Mouse (Mus musculus) lung, postnatal 10 days (tissue): ENCODE data around the gene Cdk2ap2.

Experiments used
- DNase-seq: peaks from one replicate; pipeline ENCODE4 v3.0.0; 2021

Gene Cdk2ap2

GRCm38 (mm10) chr19:4142416-4143173 is 45.6 kb downstream of the Cdk2ap2 start:
- no peak for DNase-seq

GRCm38 (mm10) chr19:4143759-4144268 is 46.8 kb downstream of the Cdk2ap2 start, which contains the start of gene Cabp4:
TSS of gene Cabp4 (minus strand) at chr19:4144033.
- DNase-seq, result no peak

DNA sequence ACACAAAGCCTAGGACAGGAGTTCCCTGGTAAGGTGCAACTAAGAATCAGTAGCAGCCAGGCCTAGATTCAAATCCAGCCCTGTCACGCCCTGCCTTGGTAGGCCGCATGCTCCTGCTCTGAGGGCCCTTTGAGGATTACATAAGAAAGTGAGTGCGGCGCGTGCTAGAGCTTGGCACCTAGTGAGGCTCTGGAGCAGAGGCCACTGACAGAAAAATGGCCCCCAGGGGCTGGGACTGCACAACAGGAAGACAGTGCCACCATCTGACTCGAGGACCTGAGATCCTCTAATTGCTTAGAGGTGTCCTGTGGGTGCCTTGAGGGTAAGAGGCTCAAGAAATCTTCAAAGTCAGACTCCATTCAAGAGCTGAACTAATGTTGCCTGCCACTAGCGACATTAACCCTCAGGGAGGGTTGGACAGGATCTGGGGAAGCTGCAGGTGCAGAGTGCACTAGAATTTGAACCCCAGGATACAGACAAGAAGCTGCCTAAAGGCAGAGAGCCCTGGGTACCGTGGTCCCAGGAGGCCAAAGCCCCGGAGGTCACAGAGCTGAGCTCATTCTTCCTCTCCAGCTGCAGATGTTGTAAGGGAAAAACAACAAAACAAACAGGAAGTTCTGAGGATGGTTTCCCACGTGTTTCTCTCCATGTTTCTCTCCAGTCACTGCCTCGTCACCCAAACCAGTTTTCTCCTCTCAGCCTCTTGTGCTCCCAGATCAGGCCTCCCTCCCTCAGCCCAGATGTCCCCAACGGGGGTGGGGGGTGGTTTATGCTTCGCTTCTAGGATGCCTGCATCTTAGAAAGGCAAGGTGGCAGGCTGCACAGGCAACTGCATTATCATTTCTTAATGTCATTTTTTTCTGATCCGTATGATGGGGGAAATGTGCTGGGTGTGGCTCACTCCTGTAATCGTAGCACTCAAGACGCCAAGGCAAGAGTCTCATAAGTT is 47.8 kb downstream of the Cdk2ap2 start:
- no peak for DNase-seq

DNA sequence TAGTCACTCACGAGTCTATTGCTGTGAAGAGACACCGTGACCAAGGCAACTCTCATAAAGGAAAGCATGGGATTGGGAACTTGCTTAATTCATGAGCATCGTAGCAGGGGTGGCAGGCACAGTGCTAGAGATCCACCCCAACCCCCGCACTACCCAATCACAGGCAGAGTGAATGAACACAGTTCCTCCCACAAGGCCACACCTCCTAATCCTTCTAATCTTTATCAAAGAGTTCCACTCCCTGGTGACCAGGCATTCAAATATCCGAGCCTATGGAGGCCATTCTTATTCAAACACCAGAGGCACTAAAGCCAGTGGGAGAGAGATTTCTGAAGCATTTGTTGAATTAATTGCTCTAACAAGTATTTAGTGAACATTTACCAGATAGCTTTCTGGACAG is 49.0 kb downstream of the Cdk2ap2 start:
- no peak for DNase-seq

GRCm38 (mm10) chr19:4146366-4147021 is 49.5 kb downstream of the Cdk2ap2 start:
- no peak for DNase-seq

DNA sequence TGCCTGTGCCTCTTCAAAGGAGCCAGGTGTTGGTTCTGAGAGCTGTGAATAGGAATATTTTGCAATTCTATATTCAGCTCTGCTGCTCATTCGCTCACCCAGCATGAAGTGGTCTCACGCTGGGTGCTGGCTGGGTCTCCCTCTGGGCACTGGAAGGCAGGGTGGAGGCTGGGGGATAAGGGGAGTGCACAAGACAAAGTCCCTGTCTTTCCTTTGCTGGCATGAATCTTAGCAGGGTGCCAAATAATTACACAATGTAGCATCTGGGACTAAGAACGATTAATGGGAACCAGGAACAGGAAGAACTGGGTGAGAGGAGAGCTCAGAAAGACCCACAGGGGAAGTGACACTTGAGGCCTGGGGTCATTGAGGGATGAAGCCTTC is 50.0 kb downstream of the Cdk2ap2 start:
- DNase-seq, result no peak

DNA sequence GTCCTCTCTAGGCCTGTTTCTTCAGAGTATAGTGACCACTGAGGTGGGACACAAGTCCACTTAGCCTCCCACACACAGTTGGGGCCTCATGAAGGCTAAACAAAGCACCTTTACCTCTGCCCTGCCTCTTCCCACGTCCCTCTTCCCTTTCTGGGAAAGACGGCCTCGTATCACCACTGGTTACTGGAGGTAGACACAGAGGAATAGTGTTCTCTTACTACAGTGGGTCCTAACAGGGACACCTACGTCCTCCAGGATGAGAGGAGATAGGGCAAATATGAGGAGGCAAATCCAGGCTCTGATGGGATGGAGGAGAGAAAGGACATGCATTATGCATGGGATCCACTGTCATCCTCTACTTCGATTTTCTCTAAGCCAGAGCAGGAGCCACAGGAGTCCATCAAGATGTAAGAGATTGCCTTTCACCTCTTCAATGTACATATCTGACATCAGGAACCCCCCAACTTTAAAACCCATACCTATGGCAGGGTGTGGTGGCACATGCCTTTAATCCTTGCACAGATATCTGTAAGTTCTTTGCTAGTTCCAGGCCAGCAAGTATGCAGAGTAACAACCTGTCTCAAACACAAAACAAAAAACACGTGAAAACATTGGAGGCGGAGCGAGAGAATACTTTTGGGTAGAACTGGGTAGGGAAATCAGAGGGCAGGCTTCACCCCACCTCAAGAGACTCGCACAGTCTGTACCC is 51.0 kb downstream of the Cdk2ap2 start:
- no peak for DNase-seq

DNA sequence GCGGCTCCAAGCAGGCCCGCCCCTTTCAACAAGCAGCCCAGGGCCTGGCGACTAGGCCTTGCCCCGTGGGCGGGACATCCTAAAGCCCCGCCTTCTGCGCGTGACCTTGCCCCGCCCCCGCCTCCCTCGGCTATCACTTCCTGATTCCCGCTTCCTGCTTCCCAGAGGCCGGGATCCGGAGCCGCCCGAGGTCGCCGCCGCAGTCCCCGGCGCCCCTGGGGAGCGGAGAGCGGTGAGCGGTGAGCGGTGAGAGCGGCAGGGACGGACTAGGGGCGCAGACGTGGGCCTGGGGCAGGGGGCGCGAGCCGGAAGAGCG is 51.5 kb downstream of the Cdk2ap2 start, which contains the start of gene Coro1b:
Gene Coro1b (plus strand): TSS at position 129 of the 316 bp plus-strand sequence.
- peak; percentile 98 for DNase-seq
